Mouse (Mus musculus) spleen, postnatal 10 days (tissue): ENCODE results near the gene Supt20.
"Not testable (repeated sequence)": the region's sequence is repeated elsewhere in the genome, so short reads cannot be mapped to it uniquely, and the experiment has no call there.

Experiments used
- DNase-seq, 2 experiments: peaks; one replicate each; pipeline ENCODE4 v3.0.0; 2021 to 2022; ENCODE audit warnings: low spot score in 2 of 2

Gene Supt20

DNA sequence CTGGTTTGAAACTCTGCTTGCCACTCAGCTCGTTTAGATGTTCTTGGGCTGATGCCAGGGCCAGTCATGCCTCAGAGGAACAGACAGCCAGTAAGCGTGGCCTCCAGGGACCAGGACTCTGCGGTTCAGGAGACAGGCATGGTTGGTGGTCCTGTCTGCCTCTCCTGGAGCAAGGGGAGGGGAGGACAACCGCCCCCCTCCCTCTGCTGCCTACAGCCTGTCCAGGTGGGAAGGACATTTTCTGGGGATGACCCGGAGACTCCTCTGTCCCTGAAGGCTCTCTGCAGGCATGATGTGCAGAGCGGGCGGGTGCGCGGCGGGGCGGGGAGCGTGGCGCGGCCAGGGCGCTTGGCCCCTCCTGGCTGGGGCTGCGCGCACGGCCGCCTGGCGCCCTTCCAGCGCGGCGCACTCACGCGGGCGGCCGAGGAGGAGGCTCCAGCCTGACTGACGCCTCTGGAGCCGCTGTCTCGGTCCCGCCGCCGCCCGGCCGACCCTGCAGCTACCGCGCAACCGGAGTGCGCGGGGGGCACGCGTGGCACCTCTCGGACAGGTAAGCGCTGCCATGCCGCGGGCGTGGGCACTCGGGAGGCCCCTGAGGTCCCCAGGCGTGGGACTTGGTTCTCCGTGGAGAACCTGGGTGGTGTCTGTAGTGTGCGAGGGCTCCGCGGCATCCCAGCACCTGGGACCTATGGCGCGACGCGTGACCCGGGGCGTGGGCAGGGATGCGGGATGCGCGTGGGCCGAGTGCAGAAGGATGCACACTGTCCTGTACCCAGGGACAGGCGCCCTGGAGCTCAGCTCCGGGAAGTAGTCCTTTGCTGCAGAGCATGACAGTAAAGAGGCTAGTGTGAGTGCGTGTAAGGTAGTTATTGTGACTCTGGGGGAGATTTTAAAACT, 62.8 kb downstream of the Supt20 start, which contains the start of gene Smad9:
Gene Smad9 (plus strand): TSS at position 438 of the 897 bp plus-strand sequence.
- DNase-seq = no peak

DNA sequence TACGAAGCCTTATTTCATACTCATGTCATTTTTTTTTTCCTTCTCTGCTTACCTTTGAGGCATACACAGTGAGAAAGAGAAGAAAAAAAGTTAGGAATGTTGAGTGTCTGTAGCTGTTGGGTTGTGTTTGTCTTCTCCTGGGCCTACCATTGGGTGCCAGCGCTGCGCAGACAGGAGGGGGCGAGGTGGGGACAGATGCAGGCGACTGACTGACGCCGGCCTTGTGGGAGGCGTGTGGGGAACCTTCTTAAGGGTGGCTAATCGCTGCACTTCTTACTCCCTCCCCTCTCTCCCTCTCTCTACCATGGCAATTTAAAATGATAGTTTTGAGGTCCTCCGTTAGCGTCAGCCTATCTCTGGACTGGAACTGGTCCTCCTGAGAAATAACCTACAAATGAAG, 63.5 kb downstream of the Supt20 start:
- no peak for DNase-seq

DNA sequence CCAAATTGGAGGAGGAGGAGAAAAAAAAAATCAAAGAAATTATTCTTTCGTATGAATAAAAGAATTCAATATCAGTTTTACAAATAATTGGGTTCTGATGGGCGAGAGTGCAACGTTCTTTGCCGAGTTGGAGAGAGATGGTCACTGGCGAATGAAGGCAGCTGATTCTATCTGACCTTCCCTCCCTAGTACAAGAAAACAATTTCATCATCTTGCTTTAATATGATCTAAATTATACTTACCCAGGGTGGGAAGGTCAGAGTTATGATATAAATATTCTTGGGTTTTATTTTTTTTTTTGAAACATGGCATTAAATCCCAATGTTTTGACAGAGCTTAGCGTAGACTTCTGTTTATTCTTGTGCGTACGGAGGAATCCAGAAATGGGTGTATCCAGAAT, 64.8 kb downstream of the Supt20 start:
- no peak for DNase-seq

DNA sequence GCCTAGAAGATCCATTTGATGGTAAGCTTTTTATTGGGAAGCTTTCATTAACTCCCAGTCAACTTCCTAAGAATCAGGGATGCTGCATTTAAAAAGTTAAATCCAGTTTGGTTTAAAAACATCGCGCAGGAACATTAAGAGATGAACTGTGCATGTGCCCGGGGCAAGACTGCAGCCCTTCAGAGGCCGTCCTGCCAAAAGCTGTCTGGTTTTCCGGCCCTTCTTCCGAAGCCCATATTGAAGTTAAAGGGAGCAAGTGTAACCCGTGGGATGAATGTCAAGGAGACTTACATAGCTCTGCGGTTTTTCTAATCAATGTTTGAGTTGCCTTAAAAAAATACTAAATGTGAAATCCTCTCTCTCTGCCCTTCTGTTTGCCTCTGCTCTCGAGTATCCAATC, 66.6 kb downstream of the Supt20 start:
- DNase-seq = no peak

DNA sequence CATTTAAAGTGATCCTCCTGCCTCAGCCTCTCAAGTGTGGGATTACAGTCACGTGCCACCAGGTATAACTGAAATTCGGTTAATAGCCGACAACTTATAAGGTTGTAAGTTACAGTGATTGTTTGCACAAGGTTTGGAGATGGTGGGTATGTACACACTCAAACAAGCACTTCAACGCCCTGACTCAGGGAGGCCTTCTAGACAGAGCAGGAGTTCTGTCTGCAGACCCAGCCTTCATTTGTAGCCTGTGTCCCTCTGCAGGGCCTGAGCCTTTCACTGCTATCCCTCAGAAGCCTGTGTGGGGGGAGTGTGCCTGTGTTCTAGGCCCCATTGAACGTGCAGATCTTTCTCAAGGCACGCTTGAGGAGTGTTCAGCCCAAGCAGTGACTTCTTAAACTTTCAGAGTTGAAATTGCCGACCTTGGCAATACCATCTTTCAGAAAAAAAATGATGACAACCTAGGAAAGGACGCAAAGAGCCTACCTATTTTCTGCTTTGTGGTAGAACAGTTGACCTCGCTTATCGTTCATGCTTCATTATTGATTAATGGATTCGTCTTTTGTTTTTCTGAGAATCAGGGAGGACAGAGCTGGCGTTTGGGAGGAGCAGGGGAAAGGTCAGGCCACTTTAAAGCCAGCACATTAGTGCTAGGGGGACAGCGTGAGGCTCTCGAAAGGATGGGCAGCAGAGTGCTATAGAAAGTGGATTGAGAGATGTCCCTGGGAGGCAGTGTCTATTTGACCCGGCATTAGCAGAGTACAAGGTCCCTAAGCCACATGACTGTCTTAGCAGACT, 67.9 kb downstream of the Supt20 start:
- DNase-seq = no peak

DNA sequence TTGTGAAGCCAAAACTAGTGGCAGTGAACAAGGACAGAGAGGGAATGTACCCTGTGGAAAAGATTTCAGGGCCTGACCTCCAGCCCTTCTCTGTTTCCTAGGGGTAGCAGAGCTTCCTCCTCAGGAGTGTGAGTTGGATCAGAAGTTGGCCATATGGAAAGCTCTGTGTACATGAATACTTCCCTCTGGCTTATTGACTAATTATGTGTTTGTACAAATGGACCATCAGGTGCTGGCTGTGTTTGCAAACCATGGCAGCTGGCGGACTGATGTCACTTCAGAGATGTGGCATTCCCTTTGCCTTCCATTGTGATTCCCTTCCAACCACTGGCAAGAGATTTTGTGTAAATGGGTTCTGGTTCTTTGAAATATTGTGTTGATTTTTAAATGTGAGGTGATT, 68.7 kb downstream of the Supt20 start:
- DNase-seq = no peak

DNA sequence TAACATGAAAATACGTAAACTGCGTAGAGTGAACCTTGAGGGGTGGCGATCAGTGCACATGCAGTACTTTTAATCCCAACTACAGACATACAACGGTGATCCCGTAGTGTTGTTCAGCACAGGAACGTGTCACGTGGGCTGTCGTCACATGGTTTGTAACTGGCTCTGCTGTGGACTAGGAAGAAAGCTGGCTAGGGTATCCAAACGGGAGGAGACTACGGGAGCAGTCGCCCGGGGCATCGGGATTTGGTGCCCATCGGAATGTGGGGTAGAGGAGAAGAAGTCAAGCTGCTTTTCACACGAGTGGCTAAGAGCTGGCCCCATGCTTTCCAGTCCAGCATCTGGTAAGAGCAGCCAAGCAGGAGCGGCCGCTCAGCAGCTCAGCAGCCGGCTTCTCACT, 71.8 kb downstream of the Supt20 start:
- no peak for DNase-seq

DNA sequence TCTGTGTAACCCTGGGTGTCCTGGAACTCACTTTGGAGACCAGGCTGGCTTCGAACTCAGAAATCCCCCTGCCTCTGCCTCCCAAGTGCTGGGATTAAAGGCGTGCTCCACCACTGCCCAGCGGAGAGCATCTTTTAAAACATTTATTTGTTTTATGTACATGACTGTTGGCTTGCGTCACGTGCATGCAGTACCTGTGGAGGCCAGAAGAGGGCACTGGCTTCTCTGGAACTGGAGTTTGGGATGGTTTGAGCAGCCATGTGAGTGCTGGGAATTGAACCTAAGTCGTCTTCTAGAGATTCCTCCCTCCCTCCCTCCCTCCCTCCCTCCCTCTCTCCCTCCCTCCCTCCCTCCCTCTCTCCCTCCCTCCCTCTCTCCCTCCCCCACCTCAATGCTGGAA, 72.9 kb downstream of the Supt20 start:
- DNase-seq = not testable (repeated sequence)

DNA sequence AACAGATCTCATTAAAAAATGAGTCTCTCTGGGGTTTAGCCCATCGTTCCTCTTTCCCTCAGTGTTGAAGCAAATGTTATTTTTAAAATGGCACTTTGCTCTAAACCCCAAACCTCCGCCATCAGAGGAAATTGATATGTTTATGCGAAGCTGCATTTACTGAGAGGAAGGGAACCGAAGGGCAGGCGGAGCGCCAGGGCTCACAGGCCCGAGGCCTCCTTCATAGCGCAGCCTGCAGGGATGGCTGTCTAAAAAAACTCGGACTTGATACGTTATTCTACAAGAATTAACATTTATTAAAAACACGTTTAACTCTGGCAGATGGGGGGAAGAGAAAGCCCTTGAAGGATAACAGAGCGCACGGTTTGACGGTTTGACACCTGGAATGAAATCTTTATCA, 73.4 kb downstream of the Supt20 start:
- DNase-seq = no peak

DNA sequence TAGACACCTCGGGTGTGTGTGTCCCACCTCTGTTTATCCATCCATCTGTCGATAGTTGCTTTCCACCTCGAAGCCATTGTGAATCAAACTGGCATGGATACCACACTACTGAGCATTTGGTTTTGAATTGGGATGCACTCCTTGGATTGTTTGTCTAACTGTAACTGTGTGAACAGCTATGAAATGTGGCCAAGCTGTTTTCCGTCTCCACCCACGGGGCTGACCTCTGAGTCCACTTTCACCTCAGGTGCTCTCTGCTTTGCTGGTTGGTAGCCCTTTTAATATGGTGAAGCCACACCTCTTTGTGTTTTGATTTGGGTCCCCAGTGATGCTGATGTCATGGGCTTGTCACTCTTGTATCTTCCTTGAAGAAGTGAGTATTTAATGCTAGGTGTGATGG, 74.2 kb downstream of the Supt20 start:
- DNase-seq = no peak

DNA sequence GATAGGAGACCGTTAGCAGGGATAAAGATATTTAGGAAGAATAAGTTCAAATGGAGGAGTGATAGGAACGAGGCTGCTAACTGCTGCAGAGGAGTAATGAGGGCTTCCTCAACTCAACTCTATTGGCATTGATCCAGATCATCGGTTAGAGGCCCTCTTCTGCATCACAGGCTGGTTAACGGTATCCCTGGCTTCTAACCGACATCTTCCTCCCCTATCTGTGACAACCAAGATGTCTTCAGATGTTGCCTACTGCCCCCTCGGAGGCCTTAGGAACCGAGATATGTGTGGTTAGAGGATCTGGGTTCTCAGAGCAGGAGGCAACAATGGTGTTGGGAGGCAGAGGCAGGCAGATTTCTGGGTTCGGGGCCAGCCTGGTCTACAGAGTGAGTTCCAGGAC, 76.0 kb downstream of the Supt20 start:
- DNase-seq = no peak

DNA sequence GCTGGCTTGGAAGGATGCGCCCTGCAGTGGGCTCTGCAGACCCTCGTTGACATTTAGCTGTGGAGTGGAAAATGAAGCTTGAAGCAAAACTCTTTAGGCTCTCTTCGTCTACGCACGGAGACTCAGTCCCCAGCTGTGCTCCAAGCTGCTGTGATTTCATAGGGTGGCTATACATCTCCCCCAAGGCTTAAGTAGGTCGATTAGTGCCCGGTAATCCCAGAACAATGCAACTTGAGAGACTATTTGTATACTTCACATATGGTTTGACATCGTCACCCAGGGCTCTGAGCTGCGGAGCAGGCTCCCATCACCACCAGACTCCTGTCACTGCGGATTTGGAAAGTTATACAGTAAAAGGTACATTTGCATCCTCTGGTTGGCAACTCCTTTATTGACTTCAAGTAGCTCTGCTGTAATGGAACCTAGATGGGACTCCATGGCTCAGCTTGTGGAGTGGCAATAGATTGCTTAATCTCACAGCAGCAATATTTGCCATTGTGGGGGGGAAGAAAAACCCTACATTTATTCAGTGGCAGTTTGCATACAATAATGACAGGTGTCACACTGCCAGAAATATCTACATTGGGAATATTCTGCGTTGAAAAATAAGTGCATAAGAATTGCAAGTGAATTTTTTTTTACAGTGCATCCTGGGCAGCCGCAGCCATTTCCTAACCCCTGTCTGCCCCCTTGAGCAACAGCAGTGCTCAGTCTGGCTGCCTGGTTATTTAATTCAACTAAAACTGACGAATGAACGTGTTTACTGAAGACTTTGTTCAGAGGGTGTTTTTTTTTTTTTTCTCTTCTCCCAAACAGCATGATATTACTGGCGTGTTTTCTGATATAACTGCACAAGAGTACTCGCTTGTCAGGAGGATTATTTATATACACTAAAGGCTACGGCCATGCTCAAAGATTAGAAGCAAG, 77.0 kb downstream of the Supt20 start:
- DNase-seq = no peak

DNA sequence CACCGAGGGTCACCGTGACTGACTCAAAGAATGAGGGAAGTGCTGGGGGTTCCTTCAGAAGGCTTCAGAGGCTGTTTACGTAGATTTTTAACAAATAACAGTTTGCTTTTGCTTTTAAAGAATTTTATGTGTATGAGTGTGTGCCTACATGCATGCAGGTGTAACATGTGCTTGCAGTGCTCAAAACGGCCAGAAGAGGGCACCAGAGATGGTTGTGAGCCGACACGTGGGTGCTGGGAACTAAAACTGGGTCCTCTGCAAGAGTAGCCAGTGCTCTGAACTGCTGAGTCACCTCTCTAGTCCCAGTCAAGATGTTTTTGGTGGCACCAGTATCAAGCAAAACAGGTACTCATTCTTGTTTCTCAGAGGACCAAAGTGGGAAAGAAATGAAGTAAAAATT, 81.0 kb downstream of the Supt20 start:
- no peak for DNase-seq

DNA sequence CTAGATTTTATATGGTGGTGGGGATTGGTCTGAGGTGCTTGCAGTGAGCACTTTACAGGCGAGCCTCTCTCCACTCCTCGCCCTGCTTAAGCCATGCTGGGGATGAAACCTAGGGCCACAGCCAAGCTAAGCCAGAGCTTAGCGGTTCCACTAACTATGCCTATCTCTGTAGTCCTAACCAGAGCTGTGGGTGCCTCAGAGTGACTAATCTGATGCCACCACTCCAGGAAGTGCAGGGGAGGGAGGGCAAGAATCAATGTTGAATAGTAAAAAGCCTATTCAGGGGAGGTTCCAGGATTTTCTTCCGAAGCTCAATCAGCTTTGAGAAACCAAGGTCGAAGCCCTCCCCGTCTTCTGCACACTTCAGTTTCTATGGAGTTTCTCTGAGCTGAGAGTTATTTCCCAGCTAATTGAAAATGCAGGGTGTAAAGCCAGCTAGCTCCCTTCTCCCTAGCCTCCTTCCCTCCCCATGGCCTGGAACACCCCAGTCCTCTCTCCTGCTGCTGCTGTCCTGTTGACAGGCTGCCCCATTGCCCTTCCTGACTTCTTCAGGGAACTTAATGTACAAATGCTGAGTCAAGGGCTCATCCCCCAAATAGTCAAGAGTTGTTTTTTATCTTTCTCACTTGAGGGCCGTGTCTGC, 83.5 kb downstream of the Supt20 start:
- no peak for DNase-seq
